Mouse (Mus musculus) A20 (cell line): ENCODE results near the gene Proser3.
"Not testable (repeated sequence)": the region's sequence is repeated elsewhere in the genome, so short reads cannot be mapped to it uniquely, and the experiment has no call there.

ENCODE experiments used
- DNase-seq: peaks from one replicate; pipeline ENCODE4 v3.0.0-alpha.2; 2011; ENCODE audit warnings: low read depth, low spot score

The Proser3 gene

DNA sequence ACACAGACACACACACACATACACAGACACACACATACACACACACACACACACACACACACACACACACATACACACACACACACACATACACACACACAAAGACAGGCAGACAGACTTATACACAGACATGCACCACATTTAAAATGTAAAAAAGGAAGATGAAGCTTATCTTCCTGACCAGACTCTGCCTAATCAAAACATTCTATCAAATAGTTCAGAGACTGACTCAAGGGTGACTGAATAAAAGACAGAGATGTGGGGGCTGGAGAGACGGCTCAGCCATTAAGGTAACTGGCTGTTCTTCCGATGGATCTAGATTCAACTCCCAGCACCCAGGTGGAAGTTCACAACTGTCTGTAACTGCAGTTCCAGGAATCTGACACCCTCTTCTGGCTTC lies 7.8 kb downstream of the Proser3 start:
- DNase-seq: no peak

DNA sequence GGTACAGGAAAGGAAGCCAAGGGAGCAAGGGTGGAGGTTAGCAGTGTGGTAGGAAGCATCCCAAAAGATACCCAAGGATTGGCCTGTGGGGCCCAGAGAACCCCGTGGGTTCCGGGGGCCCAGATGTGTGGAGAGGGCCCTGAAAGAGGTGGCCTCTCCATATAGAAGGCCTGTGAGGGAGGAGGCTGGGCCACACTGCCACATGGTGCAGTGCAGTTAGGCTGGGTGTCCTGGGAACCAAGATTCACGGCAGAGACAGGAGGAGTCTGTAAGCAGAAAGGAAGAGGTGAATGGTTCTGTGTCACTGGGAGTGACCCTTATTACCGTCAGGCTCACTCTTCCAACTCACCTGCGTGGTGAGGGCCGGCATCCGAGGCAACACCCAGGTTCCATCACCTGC lies 11.5 kb downstream of the Proser3 start:
- no peak for DNase-seq

GRCm38 (mm10) chr7:30534633-30535577 lies 17.2 kb downstream of the Proser3 start, which contains the start of gene Arhgap33:
Arhgap33 (minus strand) TSS chr7:30535060.
- DNase-seq: peak; percentile 99

DNA sequence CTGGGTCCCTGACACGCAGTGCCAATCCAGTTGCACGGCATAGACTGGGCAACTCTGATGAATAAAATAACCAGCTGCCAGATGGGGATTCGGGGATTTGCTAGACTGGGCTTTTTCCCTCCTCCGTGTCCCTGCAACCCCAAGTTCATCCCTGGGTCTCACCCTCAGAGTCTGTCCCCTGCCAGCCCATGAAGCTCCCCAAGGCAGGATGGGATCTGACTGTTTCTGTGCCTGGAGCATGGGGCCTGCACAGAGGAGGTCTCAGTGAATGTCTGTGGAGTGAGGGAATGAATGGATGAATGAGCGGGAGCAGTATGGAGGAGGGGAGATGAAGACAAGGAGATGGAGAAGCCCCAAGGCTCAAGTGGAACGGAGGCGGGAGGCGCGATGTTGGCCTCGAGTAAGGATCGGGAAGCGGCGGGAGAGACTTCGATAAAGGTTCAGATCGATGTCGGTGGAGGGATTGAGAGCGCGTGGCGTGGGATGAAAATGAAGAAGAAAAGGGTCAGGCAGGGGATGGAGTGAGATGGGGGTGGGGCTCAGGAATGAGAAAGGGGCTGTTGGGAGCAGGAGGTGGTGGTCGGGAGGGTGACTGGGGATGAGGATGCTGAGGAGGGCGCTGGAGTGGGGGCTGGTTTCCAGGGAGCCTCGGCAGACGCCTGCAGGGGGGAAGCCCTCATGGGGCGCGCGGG lies 18.0 kb downstream of the Proser3 start:
- no peak for DNase-seq

DNA sequence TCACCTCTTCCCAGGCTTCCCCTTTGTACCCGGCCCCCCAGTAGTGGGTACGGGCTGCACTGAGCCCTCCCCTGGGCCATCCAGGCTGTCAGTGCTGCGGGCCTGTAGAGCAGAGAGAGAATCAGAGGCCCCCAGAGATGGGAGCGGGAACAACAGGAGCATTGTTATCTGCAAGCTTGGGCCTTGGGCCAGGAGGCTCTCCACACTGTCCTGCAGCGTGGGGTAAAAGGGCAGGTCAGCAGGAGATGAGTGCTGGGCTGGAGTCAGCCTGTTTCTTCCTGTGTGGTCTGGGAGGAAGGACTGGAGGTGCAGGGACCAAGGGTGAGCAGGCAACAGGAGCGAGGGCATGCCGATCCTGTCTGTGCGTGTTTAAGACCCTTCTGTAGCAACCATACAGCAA lies 19.2 kb downstream of the Proser3 start:
- no peak for DNase-seq

DNA sequence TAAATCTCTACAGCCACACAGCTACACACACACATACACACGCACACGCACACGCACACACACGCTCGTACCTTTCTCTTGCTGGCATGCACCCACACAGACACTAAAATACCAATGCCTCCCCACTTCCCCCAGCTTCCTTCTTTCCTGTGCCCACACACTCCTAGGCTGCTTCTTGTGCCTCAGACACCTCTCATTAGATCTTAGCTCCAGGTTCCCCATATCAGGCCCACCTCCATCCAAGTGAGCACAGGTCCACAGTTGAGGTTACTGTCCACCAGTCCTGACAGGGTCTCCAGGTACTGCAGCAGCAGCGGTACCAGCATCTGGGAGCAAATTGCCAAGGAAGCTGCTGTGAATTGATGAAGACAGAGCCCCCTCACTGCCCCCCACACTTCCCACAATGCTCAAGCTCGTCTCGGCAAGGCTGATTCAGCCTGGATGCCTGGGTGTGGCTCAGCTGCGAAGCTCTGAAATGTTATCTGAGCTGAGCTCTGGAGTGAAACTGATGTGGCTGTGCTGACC lies 20.7 kb downstream of the Proser3 start:
- DNase-seq: no peak

- no peak for DNase-seq
Observed at GRCm38 (mm10) chr7:30526981-30527380, 25.1 kb downstream of the Proser3 start.

GRCm38 (mm10) chr7:30526399-30526798 lies 25.7 kb downstream of the Proser3 start:
- no peak for DNase-seq

- DNase-seq: no peak
Observed at GRCm38 (mm10) chr7:30525954-30526353, 26.1 kb downstream of the Proser3 start.

- no peak for DNase-seq
Observed at GRCm38 (mm10) chr7:30524487-30524886, 27.6 kb downstream of the Proser3 start.

DNA sequence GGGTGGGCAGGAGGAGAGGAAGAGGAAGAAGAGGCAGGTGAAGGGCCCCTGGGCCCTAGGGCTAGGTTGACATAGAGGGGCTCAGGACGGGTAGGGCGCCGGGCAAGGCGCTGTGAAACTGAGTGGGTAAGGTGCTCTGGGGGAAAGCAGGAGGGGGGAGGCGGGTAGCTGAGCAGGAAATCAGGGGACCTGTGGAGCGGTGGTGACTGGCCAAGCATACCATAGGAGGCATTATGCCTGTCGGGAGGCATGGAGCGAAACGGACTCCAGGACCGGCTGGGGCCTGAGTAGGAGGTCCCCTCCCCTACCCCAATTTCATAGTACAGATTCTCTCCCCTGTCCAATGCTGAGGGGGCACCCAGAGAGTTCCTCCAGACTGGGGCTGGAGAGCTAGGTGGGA lies 29.2 kb downstream of the Proser3 start:
- DNase-seq: no peak

- DNase-seq: no peak
Observed at GRCm38 (mm10) chr7:30520856-30521255, 31.2 kb downstream of the Proser3 start.

DNA sequence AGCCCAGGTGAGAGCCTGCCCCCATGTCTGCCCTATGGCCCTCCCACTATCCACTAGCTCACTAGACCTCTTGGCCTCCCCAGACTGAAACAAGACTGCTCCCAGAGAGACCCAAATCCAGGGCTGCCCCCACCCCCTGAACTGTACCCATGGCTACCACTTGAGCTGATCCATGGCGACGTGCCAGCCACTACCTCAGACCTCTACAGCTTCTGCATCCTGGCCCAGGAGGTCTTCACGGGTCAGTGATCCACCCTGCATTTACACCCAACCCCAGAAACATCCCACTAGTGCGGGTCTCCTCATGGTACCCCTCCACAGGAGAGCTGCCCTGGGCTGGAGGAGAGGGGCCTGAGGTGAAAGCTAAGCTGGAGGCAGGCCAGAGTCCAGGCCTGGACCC lies 31.7 kb downstream of the Proser3 start:
- no peak for DNase-seq

DNA sequence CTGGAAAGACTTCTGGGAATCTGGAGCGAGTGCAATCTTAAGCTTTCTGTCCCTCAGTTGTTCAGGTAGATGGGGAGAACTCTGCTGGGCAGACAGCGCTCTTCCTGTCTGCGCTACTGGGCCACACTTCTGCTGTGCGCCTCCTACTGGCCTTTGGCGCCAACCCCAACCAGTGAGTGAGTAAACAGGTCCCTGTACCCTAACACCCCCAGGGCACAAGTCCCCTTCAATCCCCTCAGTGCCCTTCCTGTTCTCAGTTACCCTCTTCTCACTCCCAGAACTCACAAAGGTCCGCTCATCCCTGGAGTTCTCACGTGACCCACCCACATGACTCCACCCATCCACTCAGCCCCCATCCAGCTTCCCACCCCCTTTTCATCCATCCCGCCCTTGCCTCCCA lies 33.8 kb downstream of the Proser3 start:
- DNase-seq: peak; percentile 17

DNA sequence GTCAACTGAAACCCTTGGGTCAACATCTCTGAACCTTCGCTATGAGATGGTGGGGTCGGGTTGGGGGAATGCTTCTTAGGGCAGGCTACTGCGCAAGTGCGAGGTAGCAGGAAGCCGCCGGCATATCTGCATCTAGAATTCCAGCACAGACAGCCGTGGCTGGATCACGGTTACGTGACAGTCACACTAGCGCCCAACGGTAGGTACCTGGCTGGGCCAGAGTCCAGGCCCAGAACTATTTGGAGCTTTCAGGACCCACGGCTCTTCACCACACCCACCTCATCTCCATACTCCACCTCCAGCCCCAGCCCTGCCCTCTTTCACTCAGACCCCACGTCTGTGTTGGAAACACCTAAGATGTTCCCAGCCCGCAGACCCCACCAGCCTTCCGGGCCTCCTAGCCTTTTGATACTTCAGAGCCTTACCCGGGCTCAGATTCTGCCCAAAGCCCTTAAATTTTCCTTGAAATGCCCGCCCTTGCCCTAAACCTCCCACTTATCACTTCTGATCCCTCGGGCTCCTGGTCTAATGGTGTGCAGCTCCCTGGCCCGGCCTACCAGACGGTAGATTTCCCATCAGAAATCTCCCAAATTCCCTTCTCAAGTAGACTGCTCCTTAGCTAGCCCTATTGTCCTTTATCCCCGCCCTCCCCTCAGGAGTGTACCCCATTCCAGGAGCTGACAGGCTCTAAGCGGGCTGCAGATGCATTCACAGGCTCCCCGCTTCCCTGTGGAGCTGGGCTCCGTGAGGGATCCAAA lies 36.9 kb downstream of the Proser3 start:
- no peak for DNase-seq

DNA sequence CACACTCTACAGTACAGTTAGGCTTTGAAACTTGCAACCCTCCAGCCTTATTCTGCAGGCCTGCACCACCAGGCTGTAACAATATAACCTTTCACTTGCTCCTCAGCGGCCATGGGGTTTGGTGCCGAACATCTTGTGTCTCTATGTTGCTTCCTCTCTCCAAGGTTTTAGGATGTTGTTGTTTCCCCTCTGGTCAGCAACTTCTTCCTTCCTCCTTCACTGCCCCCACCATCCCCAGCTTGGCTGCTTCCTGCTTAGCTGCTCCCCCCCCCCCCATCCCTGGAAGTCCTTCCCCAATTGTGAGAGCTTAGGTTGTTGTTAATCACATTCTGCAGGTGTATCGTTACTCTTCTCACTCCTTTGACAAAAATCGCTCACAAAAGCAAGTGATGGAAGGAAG lies 44.0 kb downstream of the Proser3 start:
- no peak for DNase-seq

- not testable (repeated sequence) for DNase-seq
Observed at GRCm38 (mm10) chr7:30501159-30501558, 50.9 kb downstream of the Proser3 start.

DNA sequence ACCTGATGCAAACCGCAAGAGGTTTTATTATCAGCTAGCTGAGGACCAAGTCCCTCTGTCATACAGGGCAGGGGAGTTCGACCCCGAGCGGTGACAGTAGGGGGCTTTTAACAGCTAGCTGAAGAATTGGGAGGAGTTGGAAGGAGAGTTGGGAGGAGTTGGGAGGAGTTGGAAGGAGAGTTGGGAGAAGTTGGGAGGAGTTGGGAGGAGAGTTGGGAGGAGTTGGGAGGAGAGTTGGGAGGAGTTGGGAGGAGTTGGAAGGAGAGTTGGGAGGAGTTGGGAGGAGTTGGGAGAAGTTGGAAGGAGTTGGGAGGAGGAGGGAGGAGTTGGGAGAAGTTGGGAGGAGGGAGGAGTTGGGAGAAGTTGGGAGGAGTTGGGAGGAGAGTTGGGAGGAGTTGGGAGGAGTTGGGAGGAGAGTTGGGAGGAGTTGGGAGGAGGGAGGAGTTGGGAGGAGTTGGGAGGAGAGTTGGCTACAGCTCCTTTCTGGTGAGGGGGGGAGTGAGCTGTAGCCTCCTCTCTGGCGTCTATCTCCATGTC lies 56.5 kb downstream of the Proser3 start:
- DNase-seq: not testable (repeated sequence)

GRCm38 (mm10) chr7:30493401-30493931 lies 58.6 kb downstream of the Proser3 start, which contains the start of gene Prodh2:
Prodh2 (plus strand) TSS chr7:30493622.
- DNase-seq: no peak

DNA sequence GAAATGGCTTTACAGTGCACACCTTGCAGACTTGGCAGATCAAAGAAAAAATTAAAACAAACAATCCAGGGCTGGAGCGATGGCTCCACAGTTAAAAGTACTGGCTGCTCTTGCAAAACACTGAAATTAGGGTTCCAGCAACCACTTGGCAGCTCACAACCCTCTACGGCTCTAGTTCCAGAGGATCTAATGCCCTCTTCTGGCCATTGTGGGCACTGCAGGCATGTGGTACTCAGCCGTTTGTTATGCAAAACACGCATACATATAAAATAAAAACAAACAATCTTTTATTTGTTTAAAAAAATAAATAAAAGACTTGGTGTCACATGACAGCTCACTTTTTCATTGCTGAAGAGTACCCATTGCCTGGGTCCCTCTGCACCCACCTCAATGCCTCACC lies 59.3 kb downstream of the Proser3 start:
- DNase-seq: peak; percentile 74

DNA sequence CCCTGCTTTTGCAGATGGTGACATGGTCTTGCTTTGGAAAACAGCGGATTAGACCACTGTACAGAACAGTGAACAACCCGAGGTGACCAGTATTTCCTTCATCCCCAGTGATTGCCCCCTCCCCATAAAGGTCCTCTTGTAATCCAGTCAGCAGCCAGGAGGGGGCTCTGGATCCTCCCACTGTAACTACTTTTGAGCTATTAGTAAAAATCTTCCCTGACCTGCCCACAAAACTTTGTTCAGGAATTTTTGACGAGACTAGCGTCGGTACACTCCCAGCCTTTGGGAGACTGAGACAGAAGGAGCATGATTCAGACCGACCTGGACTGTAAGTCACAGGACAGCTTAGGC lies 61.2 kb downstream of the Proser3 start:
- no peak for DNase-seq
